Mouse (Mus musculus): ENCODE results near the gene Rps27a. TPM values are rescaled to one million over a fixed set of nuclear protein-coding genes. Genes with fewer than 3 reads are reported as not detected.
"Not testable (repeated sequence)": the region's sequence is repeated elsewhere in the genome, so short reads cannot be mapped to it uniquely, and the experiment has no call there.

Rps27a gene
- polyA plus RNA-seq, 1 experiment: 545 TPM

DNA sequence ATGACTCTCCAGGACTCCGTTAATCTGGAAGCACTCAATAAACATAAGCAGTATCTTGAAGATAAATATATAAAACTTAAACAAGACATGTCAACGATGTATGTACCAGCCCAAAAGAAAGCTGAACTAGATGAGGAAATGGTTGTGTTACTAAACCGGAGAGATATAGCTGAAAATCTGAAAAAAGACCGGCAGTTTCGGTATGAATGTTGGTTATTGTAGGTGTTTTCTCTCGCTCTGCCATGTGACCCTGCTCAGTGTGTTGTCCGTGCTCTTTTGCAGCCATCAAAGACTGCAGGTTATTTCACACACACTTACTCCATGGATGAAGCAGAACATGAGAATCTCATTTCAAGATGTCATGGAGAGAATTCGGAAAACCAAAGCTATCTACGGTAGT lies 12.5 kb upstream of the Rps27a start:
- TF ChIP-seq POLR2A (IDR thresholded peaks at IDR 0.05; ENCODE audit: borderline replicate concordance, insufficient read depth, low read length) (no peak), CTCF (IDR thresholded peaks at IDR 0.05; ENCODE audit: borderline replicate concordance, insufficient read depth, low read depth, low read length) (no peak)
- DNase-seq: no peak
- Histone ChIP-seq H3K4me3 (replicated peaks; ENCODE audit: insufficient read depth, low read depth, low read length) (no peak overlapping the region), H3K27ac (ENCODE audit: insufficient read depth, low read length) (no peak overlapping the region), H3K27me3 (ENCODE audit: control insufficient read depth, insufficient read depth, low read length) (no peaks in the 10 kb centered on the region), H3K4me1 (ENCODE audit: control insufficient read depth, insufficient read depth, low read length) (no peaks in the 10 kb centered on the region)
- WGBS: 90% methylated on average over 9 of the region's 9 CpGs

DNA sequence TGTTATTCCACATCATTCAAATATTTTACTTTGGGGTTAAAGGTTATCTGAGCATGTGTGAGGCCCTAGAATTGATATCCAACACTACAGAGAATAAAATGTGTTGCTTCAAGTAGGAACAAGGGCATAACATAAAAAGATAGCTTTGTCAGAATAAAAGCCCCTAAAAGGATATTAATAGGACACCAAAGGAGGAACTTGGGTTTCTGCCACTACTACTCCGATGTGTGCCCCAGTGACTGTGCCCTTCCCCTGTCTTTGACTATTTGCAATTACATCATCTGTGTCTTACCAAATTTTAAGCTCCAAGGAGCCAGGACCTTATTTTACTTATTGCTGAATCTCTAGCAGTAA lies 1.5 kb upstream of the Rps27a start:
- H3K4me3 ChIP-seq (replicated peaks; ENCODE audit: insufficient read depth, low read depth, low read length): no peak overlapping the region
- H3K4me1 ChIP-seq (ENCODE audit: control insufficient read depth, insufficient read depth, low read length): no peaks in the 10 kb centered on the region
- WGBS: 51% methylated on average over 1 of the region's 1 CpGs
- H3K27ac ChIP-seq (ENCODE audit: insufficient read depth, low read length): no peak overlapping the region
- TF ChIP-seq POLR2A (IDR thresholded peaks at IDR 0.05; ENCODE audit: borderline replicate concordance, insufficient read depth, low read length) (no peak), CTCF (IDR thresholded peaks at IDR 0.05; ENCODE audit: borderline replicate concordance, insufficient read depth, low read depth, low read length) (no peak)
- H3K27me3 ChIP-seq (ENCODE audit: control insufficient read depth, insufficient read depth, low read length): no peaks in the 10 kb centered on the region
- DNase-seq: no peak

DNA sequence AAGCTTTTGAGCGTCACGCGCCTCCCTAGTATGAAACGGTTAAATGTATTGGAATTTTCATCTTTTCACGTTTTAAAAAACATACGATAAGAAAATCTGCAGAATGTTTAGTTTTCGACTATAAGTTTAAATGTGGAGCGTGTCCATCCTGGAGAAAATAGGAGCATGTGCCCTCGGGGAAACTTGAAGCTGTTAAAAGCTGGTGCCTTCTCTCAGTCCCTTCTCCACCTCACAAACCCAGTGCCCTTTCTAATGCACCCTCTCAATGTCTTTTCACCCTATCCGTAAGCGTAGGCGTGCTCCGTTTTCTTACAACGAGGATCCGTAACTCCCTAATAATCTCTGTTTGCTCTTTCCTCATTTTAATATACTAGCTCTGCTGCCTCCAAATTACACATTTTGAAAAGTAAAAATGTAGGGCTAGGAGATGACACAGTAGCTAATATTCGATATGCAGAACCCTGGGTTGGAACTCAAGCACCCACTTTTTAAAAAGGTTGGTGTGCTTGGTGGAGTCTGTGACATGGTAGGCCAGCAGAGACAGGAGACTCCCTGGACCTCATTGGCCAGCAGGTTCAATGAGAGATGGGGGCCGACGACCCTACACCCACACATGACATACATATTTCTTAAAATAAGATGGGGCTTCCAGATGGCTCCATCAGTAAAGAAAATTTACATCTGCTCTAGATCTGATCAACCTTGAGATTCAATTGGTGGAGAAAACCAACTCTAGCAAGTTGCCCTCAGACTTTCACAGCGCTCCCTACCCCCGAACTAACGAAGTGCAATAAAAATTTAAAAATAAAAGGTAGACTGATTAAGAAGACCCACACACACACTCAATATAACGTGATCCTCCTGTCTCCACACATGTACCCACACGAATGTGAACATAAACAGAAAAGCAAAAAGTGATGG lies 855 bp upstream of the Rps27a start:
- 27% methylated on average over 23 of the region's 23 CpGs for WGBS
- Histone ChIP-seq H3K4me1 (ENCODE audit: control insufficient read depth, insufficient read depth, low read length) (no peaks in the 10 kb centered on the region), H3K27ac (ENCODE audit: insufficient read depth, low read length) (peak overlapping the region; percentile 75), H3K27me3 (ENCODE audit: control insufficient read depth, insufficient read depth, low read length) (no peaks in the 10 kb centered on the region), H3K4me3 (replicated peaks; ENCODE audit: insufficient read depth, low read depth, low read length) (peak overlapping the region; percentile 81)
- TF ChIP-seq POLR2A (IDR thresholded peaks at IDR 0.05; ENCODE audit: borderline replicate concordance, insufficient read depth, low read length) (no peak), CTCF (IDR thresholded peaks at IDR 0.05; ENCODE audit: borderline replicate concordance, insufficient read depth, low read depth, low read length) (no peak)
- DNase-seq: peak in 1 of 2 experiments; percentile 10

DNA sequence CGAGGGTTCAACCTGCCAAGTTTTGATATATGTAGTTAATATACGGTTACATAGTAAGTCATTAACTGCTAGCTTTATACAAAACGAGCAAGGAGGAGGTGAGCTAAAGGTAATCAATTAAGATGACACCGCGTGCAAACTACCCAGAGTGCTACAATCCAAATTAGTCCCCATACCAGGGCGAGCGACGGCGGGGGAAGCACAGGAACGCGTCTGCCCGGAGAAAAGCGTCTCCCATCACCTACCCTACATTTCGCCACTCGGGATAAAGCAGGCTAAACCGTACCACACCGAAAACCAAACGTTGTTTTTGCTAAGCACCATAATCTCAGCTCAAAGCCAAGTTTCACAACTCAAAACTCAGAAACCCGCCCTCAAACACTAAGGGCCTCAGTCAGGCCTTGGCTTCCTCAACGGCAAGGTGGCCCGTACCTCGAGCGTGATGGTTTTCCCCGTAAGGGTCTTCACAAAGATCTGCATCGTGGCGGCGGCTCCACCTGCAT lies 609 bp downstream of the Rps27a start:
- no peaks in the 10 kb centered on the region for H3K27me3 ChIP-seq (ENCODE audit: control insufficient read depth, insufficient read depth, low read length)
- no peaks in the 10 kb centered on the region for H3K4me1 ChIP-seq (ENCODE audit: control insufficient read depth, insufficient read depth, low read length)
- under 1% methylated on average over 27 of the region's 27 CpGs for WGBS
- no peak for DNase-seq
- peak overlapping the region; percentile 81 for H3K4me3 ChIP-seq (replicated peaks; ENCODE audit: insufficient read depth, low read depth, low read length)
- peak overlapping the region; percentile 76 for H3K27ac ChIP-seq (ENCODE audit: insufficient read depth, low read length)
- TF ChIP-seq CTCF (IDR thresholded peaks at IDR 0.05; ENCODE audit: borderline replicate concordance, insufficient read depth, low read depth, low read length) (no peak), POLR2A (IDR thresholded peaks at IDR 0.05; ENCODE audit: borderline replicate concordance, insufficient read depth, low read length) (no peak)

DNA sequence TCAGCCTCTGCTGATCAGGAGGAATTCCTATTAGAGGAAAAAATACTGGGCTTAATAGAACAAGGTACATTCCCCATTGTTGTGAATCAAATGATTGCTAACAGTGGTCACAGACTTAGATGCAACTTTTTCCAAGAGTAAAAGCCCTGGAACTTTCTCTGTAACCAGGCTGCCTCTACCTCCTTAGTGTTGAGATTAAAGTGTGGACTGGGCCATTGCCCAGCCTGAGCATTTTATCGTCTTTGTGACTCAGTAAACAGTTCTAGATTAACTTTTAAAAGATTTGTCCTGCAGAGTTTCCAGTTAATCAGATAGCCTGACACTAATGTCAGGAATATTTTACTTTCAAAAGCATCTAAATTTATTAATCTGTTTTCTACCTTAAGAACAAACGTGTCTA lies 1.1 kb downstream of the Rps27a start:
- WGBS: 24% methylated on average over 2 of the region's 2 CpGs
- TF ChIP-seq POLR2A (IDR thresholded peaks at IDR 0.05; ENCODE audit: borderline replicate concordance, insufficient read depth, low read length) (no peak), CTCF (IDR thresholded peaks at IDR 0.05; ENCODE audit: borderline replicate concordance, insufficient read depth, low read depth, low read length) (no peak)
- H3K27me3 ChIP-seq (ENCODE audit: control insufficient read depth, insufficient read depth, low read length): no peaks in the 10 kb centered on the region

DNA sequence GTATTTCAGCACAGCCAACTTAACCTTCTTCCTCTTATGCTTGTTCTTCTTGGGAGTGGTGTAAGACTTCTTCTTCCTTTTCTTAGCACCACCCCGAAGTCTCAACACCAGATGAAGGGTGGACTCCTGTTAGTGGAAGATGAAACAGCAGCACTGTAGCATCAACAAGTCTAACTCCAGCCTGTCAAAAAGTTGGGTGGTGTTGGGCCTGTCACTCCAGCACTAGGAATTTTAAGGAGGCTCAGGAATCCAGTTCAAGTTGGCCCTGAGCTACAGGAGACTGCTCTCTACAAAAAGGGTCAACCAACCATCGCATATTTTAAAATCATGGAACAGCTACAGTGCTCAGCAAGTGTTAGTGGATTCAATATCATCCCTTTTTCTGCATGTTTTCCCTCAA lies 1.6 kb downstream of the Rps27a start:
- not testable (repeated sequence) for H3K27ac ChIP-seq (ENCODE audit: insufficient read depth, low read length); H3K4me3 ChIP-seq (replicated peaks; ENCODE audit: insufficient read depth, low read depth, low read length); H3K27me3 ChIP-seq (ENCODE audit: control insufficient read depth, insufficient read depth, low read length); DNase-seq; H3K4me1 ChIP-seq (ENCODE audit: control insufficient read depth, insufficient read depth, low read length)
- 86% methylated on average over 2 of the region's 2 CpGs for WGBS

More for the DNA sequence above, 1.1 kb downstream of the Rps27a start:
- H3K4me1 ChIP-seq (ENCODE audit: control insufficient read depth, insufficient read depth, low read length): no peaks in the 10 kb centered on the region
- no peak overlapping the region for H3K27ac ChIP-seq (ENCODE audit: insufficient read depth, low read length)
- H3K4me3 ChIP-seq (replicated peaks; ENCODE audit: insufficient read depth, low read depth, low read length): peak overlapping the region; percentile 81
- DNase-seq: no peak

DNA sequence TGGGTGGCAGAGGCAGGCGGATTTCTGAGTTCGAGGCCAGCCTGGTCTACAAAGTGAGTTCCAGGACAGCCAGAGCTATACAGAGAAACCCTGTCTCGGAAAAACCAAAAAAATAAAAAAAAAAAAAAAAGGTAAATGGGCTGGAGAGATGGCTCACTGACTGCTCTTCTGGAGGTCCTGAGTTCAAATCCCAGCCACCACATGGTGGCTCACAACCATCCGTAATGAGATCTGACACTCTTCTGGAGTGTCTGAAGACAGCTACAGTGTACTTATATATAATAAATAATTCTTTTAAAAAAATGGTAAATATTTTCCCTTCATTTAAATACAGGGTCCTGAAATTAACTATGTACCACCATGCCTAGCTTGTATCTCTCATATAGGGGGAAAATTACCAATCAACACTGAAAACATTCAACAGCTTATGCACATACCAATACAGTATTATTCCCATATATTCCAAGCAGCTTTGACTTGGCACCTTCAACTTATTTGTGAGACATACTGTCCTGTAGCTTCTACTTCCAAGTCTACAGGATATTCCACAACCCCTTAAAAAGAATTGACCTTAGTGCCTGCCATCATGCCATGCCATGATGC lies 2.7 kb downstream of the Rps27a start:
- H3K27me3 ChIP-seq (ENCODE audit: control insufficient read depth, insufficient read depth, low read length); H3K4me1 ChIP-seq (ENCODE audit: control insufficient read depth, insufficient read depth, low read length); H3K4me3 ChIP-seq (replicated peaks; ENCODE audit: insufficient read depth, low read depth, low read length); DNase-seq; H3K27ac ChIP-seq (ENCODE audit: insufficient read depth, low read length): not testable (repeated sequence)
- 90% methylated on average over 4 of the region's 4 CpGs for WGBS

Measured in cerebellum, adult 2 months (tissue).